ENCODE assay signal across 33 mouse cellular contexts in the genomic region with DNA sequence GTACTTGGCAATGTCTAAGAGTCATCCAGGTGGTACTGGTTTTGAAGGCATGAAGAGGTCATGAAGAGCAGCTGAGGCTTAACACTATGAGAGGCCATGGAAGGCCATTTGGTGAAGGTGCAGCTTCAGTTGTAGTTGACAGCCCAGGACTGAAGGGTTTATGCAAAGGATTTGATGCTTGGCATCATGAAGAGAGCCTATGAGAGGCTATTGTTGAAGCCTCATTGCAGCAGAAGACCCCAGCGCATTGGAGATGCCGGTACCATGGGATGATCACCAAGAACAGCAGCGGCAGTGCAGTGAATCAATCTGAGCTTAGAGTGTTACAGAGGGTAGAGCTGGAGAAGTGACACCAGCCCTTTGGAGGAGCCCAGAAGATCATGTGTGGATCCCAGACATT.
"Had no signal": no experiment of that assay in that cellular context is flagged by ENCODE, and none has a peak within 500 bp of the region (broad histone marks: within the 10 kb centered on the region; RNA-seq: fewer than 3 reads in every experiment).

No protein-coding gene starts in this region.

- H3K4me2 ChIP-seq: heart, embryonic 11.5 days; heart, embryonic 12.5 days; heart, embryonic 13.5 days; heart, embryonic 15.5 days; hindbrain, embryonic 12.5 days; hindbrain, embryonic 13.5 days; hindbrain, embryonic 14.5 days; hindbrain, embryonic 15.5 days; intestine, embryonic 15.5 days; kidney, embryonic 15.5 days had no signal

- H3K9me3 ChIP-seq: heart, embryonic 13.5 days; heart, embryonic 15.5 days; hindbrain, embryonic 10.5 days; hindbrain, embryonic 12.5 days; hindbrain, embryonic 13.5 days; hindbrain, embryonic 15.5 days; intestine, embryonic 15.5 days; kidney, embryonic 15.5 days had no signal

- H3K36me3 ChIP-seq: heart, embryonic 12.5 days; heart, embryonic 13.5 days; heart, embryonic 15.5 days; hindbrain, embryonic 10.5 days; hindbrain, embryonic 12.5 days; hindbrain, embryonic 13.5 days; hindbrain, embryonic 15.5 days; intestine, embryonic 15.5 days; kidney, embryonic 15.5 days had no signal

- H3K27ac ChIP-seq: heart, embryonic 13.5 days; heart, embryonic 15.5 days; hindbrain, embryonic 10.5 days; hindbrain, embryonic 12.5 days; hindbrain, embryonic 13.5 days; hindbrain, embryonic 14.5 days; hindbrain, embryonic 15.5 days; hindbrain, postnatal 0 days; intestine, embryonic 15.5 days; kidney, embryonic 15.5 days; kidney, postnatal 0 days; layer of hippocampus, adult 2 months; left cerebral cortex, adult 2 months had no signal

- DNase-seq: heart, postnatal 10 days; heart, postnatal 14 days; heart, postnatal 4 days; kidney, adult 11 months; kidney, adult 18-20 months; kidney, adult 2 months; kidney, adult 8-10 months; kidney, adult 9 months; kidney, postnatal 10 days; kidney, postnatal 14 days; kidney, postnatal 25 days; kidney, postnatal 36 days; kidney, postnatal 4 days; layer of hippocampus, adult 9-11 months; layer of hippocampus, postnatal 36 days had no signal

- H3K27me3 ChIP-seq: heart, embryonic 12.5 days; heart, embryonic 13.5 days; heart, embryonic 15.5 days; hindbrain, embryonic 12.5 days; hindbrain, embryonic 13.5 days; hindbrain, embryonic 15.5 days; intestine, embryonic 15.5 days; kidney, embryonic 15.5 days had no signal

- H3K4me3 ChIP-seq: heart, embryonic 12.5 days; heart, embryonic 13.5 days; heart, embryonic 15.5 days; hindbrain, embryonic 10.5 days; hindbrain, embryonic 12.5 days; hindbrain, embryonic 13.5 days; hindbrain, embryonic 15.5 days; intestine, embryonic 15.5 days; kidney, embryonic 15.5 days; layer of hippocampus, adult 2 months; left cerebral cortex, adult 2 months had no signal

- ATAC-seq: hindbrain, embryonic 16.5 days; hindbrain, postnatal 0 days; inflammation-experienced regulatory T-cells, adult 6 months; intestine, embryonic 15.5 days; intestine, embryonic 16.5 days had no signal

- H3K9ac ChIP-seq: heart, embryonic 12.5 days; heart, embryonic 13.5 days; heart, embryonic 15.5 days; hindbrain, embryonic 12.5 days; hindbrain, embryonic 13.5 days; hindbrain, embryonic 14.5 days; hindbrain, embryonic 15.5 days; intestine, embryonic 15.5 days; kidney, embryonic 15.5 days had no signal

- H3K4me1 ChIP-seq: heart, embryonic 15.5 days; hindbrain, embryonic 10.5 days; hindbrain, embryonic 12.5 days; hindbrain, embryonic 13.5 days; hindbrain, embryonic 15.5 days; intestine, embryonic 15.5 days; kidney, embryonic 15.5 days had no signal
